Mouse (Mus musculus): ENCODE data around the gene Kcnk4.

Kcnk4 gene

DNA sequence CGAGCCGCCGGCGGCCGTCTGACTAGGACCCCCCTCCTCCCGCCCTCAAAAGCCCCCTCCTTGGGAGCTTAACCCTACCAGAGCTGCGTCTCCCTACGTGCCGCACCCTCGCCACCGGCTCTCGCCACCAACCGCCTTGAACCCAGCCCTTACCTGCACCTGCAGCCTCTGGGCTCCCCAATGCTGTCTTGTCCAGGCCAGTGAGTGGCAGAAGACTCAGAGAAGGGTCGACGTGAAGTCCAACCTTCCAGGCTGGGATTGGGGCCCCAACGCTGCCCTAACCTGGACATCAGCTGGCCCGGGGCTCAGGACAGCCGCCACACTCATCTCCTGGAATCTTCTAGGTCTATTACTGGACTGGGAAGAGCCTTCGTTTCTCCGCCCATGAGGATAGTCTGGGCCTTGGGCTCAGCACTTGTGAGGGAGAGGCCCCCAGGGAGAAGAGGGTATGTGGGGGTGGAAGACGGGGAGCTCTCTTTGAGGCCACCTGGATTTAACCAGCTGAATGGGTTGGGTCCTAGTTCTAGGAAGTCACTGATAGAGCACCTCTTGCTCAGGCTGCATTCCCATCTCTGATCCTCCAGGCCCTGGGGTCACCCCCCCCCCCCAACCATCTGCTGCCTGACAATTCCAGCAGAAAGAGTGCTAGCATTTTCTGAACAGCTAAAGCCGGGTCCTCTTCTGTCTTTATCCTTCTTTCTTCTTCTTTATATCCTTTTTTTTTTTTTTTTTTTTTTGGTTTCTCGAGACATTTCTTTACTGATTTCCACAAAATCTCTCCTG is at the start of gene Kcnk4:
Gene Kcnk4, minus strand, starts transcription at position 321 of the 783 bp plus-strand sequence.
- DNase-seq (ENCODE audit: low read depth, low spot score), result no peak

DNA sequence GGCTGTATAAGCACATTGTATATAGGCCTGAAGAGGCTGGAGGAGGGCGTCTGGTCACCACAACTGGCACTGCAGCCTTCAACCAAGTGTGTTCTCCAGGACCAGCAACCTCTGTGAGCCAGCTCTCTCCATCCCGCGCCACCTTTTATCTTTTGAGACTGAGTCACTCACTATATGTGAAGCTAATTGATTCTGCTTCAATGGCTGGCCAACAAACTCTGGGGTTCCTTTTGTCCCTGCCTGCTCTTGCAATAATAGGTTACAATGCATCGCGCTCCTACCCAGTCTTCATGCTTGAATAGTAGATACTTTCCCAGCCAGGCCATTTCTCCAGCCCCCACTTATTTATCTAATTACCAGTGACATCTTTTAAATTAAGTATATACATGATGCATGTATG is 49.3 kb upstream of the Kcnk4 start:
- no peak for DNase-seq (ENCODE audit: low read depth, low spot score)

DNA sequence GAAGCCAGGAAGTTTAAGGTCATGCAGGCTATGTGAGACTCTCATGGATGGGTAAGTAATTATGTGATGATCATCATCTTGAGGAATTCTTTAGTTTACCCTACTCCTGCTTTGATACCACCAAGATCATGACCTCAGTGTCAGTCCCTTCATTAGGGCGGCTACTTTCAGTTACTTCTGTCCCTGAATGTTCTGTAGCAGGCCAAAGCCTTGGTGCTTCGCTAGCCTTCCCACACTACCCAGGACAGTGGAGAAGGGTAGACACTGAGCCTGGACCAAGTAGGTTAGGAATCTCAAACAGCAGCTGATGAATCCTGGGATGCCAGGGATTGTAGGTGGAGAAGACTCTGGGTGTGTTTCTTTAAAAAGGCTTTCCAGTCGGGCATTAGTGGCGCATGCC is 47.1 kb upstream of the Kcnk4 start:
- no peak for DNase-seq (ENCODE audit: low read depth, low spot score)

DNA sequence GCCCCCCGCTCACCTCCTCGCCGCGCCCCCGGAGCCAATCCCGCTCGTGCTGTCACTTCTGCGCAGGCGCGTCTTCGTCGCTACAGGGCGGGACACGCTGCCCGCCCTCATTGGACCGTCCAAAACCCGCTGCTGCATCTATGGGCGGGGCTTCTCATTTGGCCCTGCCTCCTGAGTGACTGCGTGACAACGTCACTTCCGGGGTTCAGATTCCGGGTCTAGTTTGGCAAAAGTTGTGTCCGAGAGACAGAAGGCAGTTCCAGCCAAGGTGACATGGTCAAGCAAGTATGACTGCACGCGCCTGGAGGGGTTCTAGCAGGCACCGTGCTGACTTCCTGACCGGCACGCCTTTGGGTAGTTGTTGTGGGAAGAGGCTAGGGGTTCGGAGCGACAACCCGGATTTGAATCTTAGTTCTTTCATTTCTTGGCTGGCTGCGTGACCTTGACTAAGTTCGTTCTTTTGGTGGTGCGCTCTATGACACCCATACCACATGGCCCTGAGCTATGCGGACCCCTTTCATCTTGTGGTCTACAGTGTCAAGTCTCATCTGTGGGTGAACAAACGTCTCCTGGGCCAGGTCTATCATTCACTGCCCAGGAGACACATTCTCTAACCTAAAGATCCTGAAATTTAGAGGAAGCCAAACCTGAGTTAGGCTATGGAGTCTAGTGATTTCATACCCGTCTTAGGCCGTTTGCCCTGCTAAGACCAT is 46.2 kb upstream of the Kcnk4 start, which contains the start of gene Fkbp2:
Gene Fkbp2, minus strand, starts transcription at position 121 of the 713 bp plus-strand sequence.
- peak; percentile 99 for DNase-seq (ENCODE audit: low read depth, low spot score)

DNA sequence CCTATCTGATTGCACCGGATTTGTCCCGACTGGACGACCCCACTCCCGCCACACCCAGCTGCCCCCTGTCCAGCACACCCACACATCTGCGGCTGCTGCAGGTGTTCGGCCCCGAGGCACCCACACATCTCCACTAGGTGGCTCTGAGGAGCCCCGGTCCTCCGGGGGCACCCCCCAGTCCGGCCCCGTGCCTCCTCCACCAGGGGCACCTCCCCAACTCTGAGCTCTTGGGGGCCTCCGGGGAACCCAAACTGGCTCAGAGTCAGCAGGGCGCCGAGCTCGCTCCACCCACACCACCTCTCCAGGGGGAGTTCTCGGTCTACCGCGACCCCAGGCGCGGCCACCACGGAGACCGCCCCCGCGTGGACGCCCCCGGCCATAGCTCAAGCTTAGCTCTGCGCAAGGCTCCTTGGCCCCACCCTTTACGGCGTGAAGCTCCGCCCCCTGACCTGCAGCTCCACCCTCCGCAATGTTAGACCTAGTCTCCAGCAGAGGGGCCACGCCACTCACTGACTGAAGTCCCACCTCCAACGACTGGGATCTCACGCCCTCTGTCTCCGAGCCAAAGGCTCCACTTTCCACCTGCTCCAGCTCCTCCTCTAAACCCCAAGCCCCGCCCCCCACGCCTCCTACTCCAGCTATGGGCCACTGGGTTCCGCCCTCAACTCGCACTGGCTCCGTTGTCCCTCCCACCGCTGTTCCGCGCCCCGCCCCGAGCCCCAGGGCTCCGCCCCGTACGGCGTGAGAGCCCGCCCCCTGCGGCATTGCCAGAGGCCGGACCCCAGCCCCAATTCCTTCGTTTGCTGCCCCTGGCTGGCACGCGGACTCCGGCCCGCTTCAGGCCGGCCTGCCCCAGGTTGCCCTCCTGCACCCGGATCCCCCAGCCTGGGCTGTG is 45.4 kb upstream of the Kcnk4 start:
- DNase-seq (ENCODE audit: low read depth, low spot score), result peak; percentile 100

DNA sequence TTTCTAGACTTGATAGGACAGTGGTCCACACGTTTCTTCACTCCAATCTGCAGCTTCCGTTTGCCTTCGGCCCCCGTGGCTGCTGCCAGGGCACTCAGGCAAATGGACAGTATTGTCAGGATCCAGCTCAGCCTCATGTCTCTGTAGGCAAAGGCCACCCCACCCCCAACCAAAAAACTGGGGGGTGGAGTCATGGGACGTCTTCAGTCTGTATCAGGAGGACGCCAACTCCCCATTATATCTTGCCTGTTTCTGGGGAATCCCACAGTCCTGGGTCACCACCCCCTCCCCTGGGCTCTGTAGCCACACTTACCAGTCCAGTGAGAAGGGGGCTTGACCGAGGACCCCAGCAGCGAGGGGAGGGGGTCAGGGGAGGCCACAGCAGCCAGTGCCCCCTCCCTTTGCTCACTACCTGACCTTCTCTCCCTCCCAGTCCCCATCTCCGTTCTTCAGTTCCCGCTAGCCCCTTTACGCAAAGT is 44.7 kb upstream of the Kcnk4 start:
- DNase-seq (ENCODE audit: low read depth, low spot score), result no peak

DNA sequence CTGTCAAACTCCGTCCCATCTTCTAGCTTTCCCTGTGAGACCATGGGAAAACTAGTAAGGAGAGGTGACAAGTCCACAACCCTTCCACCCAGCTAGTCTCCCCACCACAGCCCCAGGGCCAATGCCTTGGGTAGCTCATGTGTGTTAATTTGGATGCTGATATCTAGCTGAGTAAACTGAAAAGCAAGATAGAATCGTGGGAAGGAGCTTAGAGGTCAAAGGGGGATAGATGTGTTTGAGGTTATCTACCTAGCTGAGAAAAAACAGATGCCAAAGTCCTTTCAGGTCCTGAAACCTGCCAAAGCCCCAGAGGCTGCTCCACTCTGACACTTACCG is 44.3 kb upstream of the Kcnk4 start:
- DNase-seq (ENCODE audit: low read depth, low spot score), result no peak

DNA sequence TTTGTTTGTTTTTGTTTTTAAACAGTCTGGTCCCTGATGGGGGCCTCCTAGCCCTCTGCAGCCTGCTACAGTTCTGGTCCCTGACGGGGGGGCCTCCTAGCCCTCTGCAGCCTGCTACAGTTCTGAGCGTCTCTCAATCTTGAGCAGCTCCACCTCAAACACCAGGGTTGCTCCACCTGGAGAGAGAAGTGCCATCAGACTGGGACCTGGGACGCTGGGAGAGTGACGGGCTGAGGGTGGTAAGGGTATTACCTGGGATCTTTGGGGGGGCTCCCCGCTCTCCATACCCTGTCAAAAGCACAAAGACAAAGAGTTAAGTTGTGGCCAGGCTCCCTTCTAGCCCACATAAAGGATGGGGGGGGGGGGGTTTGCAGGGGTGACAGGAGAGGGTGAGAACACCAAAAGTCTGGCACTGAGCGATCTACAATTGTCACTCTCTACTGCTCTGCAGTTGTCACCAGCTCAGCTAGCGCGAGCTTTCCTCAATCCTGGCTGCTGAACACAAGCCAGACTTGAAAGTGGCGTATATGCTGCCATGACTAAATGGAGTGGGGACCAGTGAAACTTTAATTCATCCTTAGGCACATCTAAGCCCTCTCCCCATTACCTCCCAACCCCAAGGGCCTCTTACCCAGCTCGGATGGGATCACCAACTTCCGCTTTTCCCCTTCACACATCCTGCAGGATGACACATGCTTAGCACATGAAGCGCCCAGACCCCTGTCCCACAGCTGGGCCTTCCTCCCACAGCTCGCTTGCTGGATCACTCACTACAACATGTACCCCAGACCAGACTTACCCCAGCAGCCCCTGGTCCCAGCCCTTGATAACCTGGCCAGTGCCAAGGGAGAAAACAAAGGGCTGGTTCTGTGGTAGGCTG is 43.7 kb upstream of the Kcnk4 start:
- DNase-seq (ENCODE audit: low read depth, low spot score), result no peak

DNA sequence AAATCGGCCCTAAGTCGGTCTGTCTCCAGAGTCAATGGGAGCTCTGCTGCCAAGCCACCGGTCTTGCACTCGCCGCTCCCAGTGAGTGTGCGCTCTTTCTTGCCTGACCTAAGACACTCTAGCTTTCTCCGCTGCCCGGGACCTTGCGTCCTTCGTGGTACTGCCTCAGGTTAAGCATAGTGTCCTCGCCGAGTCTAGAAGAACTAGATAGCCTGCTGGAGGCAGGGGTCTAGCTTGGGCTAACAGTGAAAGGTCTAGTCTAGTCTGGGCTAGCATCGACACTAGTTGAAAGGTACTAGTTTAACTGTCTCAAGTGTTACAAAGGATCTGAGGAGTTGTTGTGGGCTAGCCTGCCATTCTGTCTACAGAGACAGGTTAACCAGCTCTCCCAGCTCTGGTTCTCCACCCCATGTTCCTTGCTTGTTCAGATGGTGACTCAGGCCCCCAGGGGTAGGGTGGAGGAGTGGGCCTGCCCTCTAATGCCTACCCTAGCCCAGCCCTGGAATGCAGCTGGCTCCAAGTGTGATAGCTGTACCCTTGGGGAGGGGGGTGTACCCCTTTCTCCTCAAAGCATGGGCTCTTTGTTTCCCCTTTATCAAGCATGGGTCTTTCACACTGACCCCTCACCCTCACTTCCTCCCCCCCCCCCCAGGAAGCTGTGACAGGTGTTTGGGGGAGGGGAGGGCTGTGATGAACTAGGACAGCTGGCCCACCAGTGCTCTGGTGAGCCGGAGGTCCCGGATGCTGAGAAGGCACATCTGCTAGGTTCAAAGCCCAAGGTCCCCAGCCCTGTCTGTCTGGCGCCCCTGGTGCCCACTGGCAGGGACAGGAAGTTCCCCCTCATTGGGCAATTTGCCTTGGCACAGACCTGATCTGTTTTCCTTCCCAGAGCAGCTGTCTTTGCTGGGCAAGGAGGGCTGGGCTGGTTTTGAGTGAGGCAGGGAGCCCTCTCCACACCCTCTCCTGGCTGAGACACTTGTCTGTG is 41.5 kb upstream of the Kcnk4 start, which contains the start of gene Plcb3:
Gene Plcb3, minus strand, starts transcription at position 934 of the 985 bp plus-strand sequence.
- peak; percentile 48 for DNase-seq (ENCODE audit: low read depth, low spot score)

DNA sequence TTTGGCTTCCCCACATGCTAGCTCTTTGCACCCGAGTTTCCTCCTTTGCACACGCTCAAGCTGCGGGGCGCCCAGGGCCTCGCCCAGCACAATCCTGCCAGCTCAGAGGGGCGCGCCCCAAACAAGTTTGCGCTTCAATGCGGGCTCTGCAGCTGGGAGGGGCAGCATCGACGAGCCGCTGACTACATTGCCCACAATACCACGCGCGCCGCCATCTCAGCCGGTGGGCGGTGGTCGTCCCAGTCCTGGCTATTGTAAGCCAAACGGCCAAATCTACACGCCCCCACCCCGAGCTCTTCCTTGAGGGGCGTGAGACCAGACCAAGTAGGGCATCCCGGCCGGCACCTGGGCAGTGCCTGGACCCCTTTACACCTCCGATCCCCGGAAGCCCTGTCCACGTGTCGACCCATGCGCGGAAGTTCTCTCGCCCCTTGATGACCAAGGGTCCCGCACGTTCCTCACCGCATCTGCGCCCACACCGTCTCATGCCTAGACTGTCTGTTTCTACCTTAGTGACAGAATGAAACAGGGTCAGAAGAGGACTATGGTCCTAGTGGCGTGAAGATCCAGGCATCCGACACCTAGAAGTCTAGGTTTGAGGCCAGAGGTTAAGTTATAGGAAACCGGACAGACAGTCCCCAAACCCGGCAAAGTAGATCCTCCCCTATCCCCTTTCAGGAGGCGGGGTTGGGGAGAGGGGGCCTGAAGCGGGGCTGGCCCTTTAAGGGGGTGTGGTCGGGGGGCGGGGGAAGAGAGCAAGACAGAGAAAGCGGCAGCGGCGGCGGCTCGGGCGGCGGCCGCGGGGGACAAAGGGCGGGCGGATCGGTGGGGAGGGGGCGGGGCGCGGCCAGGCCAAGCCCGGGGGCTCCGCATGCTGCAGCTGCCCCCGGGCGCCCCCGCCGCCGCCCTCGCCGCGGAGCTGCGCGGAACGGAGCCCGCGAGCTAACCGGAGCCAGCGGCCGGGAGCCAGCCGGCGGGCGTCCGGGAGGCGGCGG is 40.2 kb upstream of the Kcnk4 start, which contains the start of gene Ppp1r14b:
Gene Ppp1r14b, plus strand, starts transcription at position 758 of the 995 bp plus-strand sequence.
- peak; percentile 96 for DNase-seq (ENCODE audit: low read depth, low spot score)

DNA sequence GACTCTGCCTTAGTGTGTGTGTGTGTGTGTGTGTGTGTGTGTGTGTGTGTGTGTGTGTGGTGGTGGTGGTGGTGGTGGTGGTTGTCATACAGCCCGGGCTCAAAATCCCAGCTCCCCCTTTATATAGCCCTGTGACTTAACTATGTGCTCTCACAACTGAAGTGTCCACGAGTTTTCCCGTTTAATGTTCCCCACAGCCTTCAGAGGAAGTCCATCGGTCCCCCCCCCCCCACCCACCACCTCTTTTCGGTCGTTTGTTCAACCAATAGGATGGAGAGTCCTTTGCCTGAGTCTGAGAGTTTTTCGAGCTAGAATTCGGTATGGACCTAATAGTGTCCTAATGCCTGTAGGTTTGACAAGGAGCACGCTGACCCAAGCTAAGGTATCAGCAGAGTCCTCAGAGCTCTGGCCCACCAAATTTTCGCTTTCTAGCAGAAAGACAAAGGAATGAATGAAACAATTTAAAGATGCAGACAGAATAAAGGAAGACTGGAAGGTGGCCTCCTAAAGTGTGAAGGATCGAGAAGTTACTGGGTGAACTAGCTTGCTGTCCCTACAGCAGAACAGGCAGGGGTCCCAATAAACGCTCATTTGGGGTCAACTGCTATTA is 39.4 kb upstream of the Kcnk4 start:
- DNase-seq (ENCODE audit: low read depth, low spot score), result no peak

DNA sequence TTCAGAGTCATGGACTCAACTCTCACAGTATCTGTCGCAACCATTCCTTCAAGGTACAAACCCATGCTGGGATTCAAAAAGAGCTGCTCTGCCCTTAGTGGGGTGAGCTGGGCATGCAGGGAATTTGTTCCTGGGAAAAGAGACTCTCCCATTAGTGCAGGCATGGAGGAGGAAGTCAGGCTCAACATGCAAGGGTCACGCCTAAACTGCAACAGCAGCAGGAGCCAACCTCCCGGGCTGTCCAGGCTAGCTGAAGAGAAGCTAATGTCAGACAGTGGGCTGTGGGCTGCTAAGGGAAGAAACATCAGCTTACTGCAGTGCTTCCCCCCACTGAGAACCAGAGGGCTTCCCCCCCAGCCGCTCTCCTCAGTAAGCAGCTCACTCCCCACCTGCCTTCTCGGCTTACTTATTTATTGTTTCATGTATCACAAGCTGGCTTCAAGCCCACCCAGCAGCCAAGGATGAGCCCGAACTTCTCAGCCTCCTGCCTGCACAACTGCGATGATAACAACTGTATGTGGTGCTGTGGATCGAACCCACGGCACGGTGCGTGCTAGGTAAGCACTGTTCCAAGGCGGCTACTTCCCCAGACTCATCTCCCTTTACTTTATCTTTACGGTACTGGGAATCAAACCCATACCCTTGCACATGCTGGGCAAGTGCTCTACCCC is 38.1 kb upstream of the Kcnk4 start:
- no peak for DNase-seq (ENCODE audit: low read depth, low spot score)

DNA sequence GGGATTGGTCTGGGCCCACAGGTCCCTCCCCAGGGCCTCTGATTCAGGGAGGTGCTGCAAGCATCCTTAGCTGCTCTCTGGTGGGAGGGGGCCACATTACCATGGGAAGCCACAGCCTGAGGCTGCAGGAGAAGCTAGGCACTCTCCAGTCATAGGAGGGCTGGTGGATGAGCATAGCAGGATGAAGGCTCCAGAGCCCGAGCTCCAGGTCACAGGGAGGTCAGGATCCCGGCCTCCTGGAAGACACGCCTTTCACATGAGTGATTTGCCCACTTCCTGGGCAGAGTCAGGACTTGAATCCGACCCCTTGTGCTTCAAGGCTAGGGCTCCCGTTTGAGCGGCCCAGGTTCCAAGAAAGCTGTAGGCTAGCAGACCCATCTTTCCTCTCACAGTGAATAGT is 37.3 kb upstream of the Kcnk4 start:
- DNase-seq (ENCODE audit: low read depth, low spot score), result peak; percentile 56

DNA sequence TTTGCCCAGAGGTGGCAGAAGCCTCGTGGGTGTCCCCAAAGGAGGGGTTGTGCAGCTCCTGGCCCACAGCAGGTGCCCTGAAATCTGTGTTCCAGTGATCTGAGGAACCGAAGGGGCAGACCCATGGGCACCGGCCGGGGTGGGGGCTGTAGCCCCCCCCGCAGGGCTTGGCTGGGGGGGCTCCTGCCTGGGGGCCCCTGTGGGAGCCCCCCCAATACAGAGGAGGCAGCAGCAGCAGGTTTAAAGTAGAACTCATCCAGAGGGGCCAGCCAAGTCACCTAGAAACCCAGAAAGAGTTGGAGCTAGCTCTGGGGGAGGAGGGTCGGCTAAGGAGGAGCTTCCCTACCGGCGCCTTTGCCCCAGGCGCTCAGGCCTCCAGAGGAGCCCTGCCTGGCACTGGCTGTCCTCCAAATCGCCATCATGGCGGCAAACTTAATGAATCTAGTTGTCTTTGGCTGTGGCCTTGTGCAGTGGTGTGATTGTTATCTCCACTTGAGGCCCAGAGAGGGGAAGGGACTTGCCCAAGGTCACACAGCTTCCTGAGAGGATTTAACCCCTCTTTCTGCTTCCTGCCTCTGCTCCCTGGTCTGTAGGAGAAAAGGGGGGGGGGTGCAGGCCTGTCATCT is 36.3 kb upstream of the Kcnk4 start:
- DNase-seq (ENCODE audit: low read depth, low spot score), result peak; percentile 64

DNA sequence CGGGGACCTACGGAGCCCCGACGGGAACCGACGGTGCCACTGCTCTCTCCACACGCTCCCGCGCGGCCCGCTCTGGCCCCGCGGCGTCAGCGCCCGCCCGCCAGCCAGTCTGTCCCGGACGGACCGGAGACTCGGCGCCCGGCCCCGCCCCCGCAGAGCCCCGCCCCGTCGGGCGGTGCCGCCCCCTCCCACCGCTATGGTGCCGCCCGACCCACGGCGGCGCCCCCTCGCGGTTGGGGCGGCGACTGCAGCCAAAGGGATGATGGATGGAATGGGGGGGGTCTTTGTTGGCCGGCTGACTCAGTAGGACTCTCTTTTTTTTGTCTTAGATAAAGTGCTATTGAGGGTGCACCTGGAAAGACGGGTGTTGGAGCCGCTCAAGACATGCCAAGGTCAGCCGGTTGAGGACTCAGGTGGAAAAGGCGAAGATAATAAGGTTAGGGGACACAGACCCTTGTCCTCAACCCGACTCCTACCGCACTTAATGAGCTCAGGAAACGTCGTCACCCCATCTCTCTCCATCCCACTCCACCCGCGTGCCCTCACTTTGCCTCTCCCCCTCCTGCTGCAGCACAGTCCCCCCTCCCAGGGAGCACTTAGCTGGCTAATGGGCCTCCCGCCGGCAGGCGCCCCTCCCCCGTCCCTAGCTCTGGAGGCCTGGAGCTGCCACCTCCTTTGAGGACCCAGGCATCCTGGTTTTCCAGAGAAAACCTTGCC is 35.5 kb upstream of the Kcnk4 start:
- DNase-seq (ENCODE audit: low read depth, low spot score), result peak; percentile 82

DNA sequence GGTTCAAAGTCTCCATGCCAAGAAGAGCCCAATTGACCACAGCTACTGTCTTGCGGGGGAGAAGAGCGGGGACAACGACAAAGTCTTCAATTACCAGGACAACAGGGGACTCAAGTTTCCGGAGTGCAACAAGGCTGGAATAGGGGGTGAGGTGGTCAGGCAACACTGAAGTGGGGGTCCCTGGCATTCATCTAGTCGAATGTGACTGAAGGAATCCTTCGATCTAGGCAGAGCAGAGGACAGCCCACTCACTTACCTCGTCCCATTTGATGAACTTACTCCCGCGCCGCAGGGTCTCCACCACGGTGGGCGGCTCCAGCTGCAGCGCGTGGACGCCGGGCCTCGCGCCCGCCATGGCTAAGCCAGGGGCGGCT is 35.0 kb upstream of the Kcnk4 start:
- DNase-seq (ENCODE audit: low read depth, low spot score), result no peak
